Mouse (Mus musculus) myocyte (in vitro differentiated cells): ENCODE results near the gene Tnnt3. TPM values are rescaled to one million over a fixed set of nuclear protein-coding genes. Genes with fewer than 3 reads are reported as not detected.

Experiments
- H3K27me3 ChIP-seq: one replicate; pipeline ENCODE4 v1.6.1; 2011; ENCODE audit not compliant: control insufficient read depth, insufficient read depth, insufficient read length
- H3K36me3 ChIP-seq: one replicate; pipeline ENCODE4 v1.6.1; 2011; ENCODE audit not compliant: control insufficient read depth, insufficient read depth
- H3K4me2 ChIP-seq: one replicate; pipeline ENCODE4 v1.6.1; 2011; ENCODE audit warnings: low read depth, control low read depth
- H3K4me3 ChIP-seq: one replicate; pipeline ENCODE4 v1.5.1; 2011; ENCODE audit warnings: mild to moderate bottlenecking, control low read depth, moderate library complexity
- H3K79me2 ChIP-seq: one replicate; pipeline ENCODE4 v1.6.1; 2011; ENCODE audit not compliant: control insufficient read depth, insufficient read depth
- H3ac ChIP-seq: one replicate; pipeline ENCODE4 v1.6.1; 2011; ENCODE audit not compliant: control insufficient read depth, insufficient read length
- CEBPB ChIP-seq: IDR thresholded peaks from 2 replicates; pipeline ENCODE4 v1.6.1; 2011; ENCODE audit warnings: mild to moderate bottlenecking, moderate library complexity; ENCODE audit not compliant: poor library complexity, insufficient read depth, severe bottlenecking
- E2F4 ChIP-seq: IDR thresholded peaks from one replicate; pipeline ENCODE4 v1.6.1; 2011; ENCODE audit warnings: mild to moderate bottlenecking, control low read depth, moderate library complexity; ENCODE audit not compliant: insufficient read depth
- MAX ChIP-seq: IDR thresholded peaks from one replicate; pipeline ENCODE4 v1.6.1; 2011; ENCODE audit warnings: low read depth, mild to moderate bottlenecking, control low read depth
- MYOD1 ChIP-seq, 3 experiments: IDR thresholded peaks; one replicate each; pipeline ENCODE4 v1.6.1; 2011; ENCODE audit warnings: control low read depth in 2 of 3, low read depth in 2 of 3, mild to moderate bottlenecking in 2 of 3, moderate library complexity in 1 of 3; ENCODE audit not compliant: insufficient read length in 2 of 3, control insufficient read depth in 1 of 3
- MYOG ChIP-seq, 3 experiments: IDR thresholded peaks; one replicate each; pipeline ENCODE4 v1.6.1; 2011; ENCODE audit warnings: control low read depth in 2 of 3, low read depth in 2 of 3, mild to moderate bottlenecking in 2 of 3; ENCODE audit not compliant: insufficient read length in 2 of 3, control insufficient read depth in 1 of 3, insufficient read depth in 1 of 3
- POLR2A ChIP-seq: IDR thresholded peaks from one replicate; pipeline ENCODE4 v1.6.1; 2011; ENCODE audit warnings: low read depth, mild to moderate bottlenecking, control low read depth, moderate library complexity; ENCODE audit not compliant: insufficient read length
- POLR2AphosphoS2 ChIP-seq: IDR thresholded peaks from one replicate; pipeline ENCODE4 v1.6.1; 2011; ENCODE audit warnings: low read depth, control low read depth; ENCODE audit not compliant: insufficient read length
- REST ChIP-seq: IDR thresholded peaks from one replicate; pipeline ENCODE4 v1.6.1; 2011; ENCODE audit warnings: mild to moderate bottlenecking, control low read depth, moderate library complexity; ENCODE audit not compliant: insufficient read depth, insufficient read length
- SRF ChIP-seq: IDR thresholded peaks from one replicate; pipeline ENCODE4 v1.6.1; 2011; ENCODE audit warnings: low read depth; ENCODE audit not compliant: control insufficient read depth, insufficient read length
- TCF12 ChIP-seq: IDR thresholded peaks from one replicate; pipeline ENCODE4 v1.6.1; 2011; ENCODE audit warnings: mild to moderate bottlenecking, control low read depth; ENCODE audit not compliant: poor library complexity, insufficient read depth, severe bottlenecking
- TCF3 ChIP-seq: IDR thresholded peaks from one replicate; pipeline ENCODE4 v1.6.1; 2011; ENCODE audit warnings: low read depth, control low read depth; ENCODE audit not compliant: insufficient read length
- USF1 ChIP-seq: IDR thresholded peaks from one replicate; pipeline ENCODE4 v1.6.1; 2011; ENCODE audit warnings: low read depth, mild to moderate bottlenecking, control low read depth, moderate library complexity
- polyA plus RNA-seq: library from polyadenylated mRNA; unstranded; fragments of >200 nt; fragmentation: generic; extraction: Trizol; gene quantifications from one replicate; pipeline ENCODE4 v1.2.1, GENCODE M21; 2012; ENCODE audit warnings: missing spikeins

The Tnnt3 gene
- polyA plus RNA-seq, 1 experiment: 2,107 TPM

- H3ac ChIP-seq: peak overlapping the region; percentile 70
- peak; percentile 48 for TF ChIP-seq POLR2A
- peak in 1 of 3 experiments; percentile 36 for TF ChIP-seq MYOG (IDR thresholded peaks at IDR 0.05; ENCODE audit: control insufficient read depth in 1 of 3, insufficient read depth in 1 of 3, insufficient read length in 2 of 3, low read depth in 2 of 3)
- no peak for TF ChIP-seq REST
- peak; percentile 65 for TF ChIP-seq POLR2AphosphoS2
- no peak for TF ChIP-seq E2F4
- TF ChIP-seq SRF: no peak
- TF ChIP-seq TCF3: no peak
- TF ChIP-seq MAX: no peak
- peak in 1 of 3 experiments; percentile 24 for TF ChIP-seq MYOD1 (IDR thresholded peaks at IDR 0.05; ENCODE audit: control insufficient read depth in 1 of 3, insufficient read length in 2 of 3, low read depth in 2 of 3)
- H3K4me2 ChIP-seq: peak overlapping the region; percentile 94
- peaks cover 45% of the 10 kb centered on the region for H3K79me2 ChIP-seq
- H3K4me3 ChIP-seq: peak overlapping the region; percentile 86
- no peaks in the 10 kb centered on the region for H3K36me3 ChIP-seq
- no peaks in the 10 kb centered on the region for H3K27me3 ChIP-seq
These were observed 27.7 kb upstream of the Tnnt3 start for GRCm38 (mm10) chr7:142470808-142471413.

- Histone ChIP-seq H3K4me2 (peak overlapping the region; percentile 94), H3K27me3 (no peaks in the 10 kb centered on the region), H3K4me3 (peak overlapping the region; percentile 86), H3ac (peak overlapping the region; percentile 70), H3K79me2 (peaks cover 50% of the 10 kb centered on the region), H3K36me3 (no peaks in the 10 kb centered on the region)
- TF ChIP-seq TCF3 (no peak), MAX (no peak), TCF12 (no peak), POLR2AphosphoS2 (peak; percentile 75), MYOD1 (IDR thresholded peaks at IDR 0.05; ENCODE audit: control insufficient read depth in 1 of 3, insufficient read length in 2 of 3, low read depth in 2 of 3) (peak in 1 of 3 experiments; percentile 41), POLR2A (peak; percentile 77), REST (no peak), SRF (no peak)
These were observed 27.2 kb upstream of the Tnnt3 start for GRCm38 (mm10) chr7:142471414-142471861.

- Histone ChIP-seq H3K4me2 (peak overlapping the region; percentile 94), H3K27me3 (no peaks in the 10 kb centered on the region), H3ac (peak overlapping the region; percentile 70), H3K79me2 (peaks cover 56% of the 10 kb centered on the region), H3K36me3 (no peaks in the 10 kb centered on the region), H3K4me3 (peak overlapping the region; percentile 86)
- TF ChIP-seq POLR2A (peak; percentile 84), CEBPB (no peak), E2F4 (no peak), MYOD1 (IDR thresholded peaks at IDR 0.05; ENCODE audit: control insufficient read depth in 1 of 3, insufficient read length in 2 of 3, low read depth in 2 of 3) (peak in 2 of 3 experiments; percentile 35 to 73), SRF (no peak), REST (no peak), TCF3 (no peak), MAX (no peak), USF1 (no peak), TCF12 (no peak), POLR2AphosphoS2 (peak; percentile 85), MYOG (IDR thresholded peaks at IDR 0.05; ENCODE audit: control insufficient read depth in 1 of 3, insufficient read depth in 1 of 3, insufficient read length in 2 of 3, low read depth in 2 of 3) (peak in 1 of 3 experiments; percentile 77)
These were observed 26.6 kb upstream of the Tnnt3 start for GRCm38 (mm10) chr7:142471884-142472570.

DNA sequence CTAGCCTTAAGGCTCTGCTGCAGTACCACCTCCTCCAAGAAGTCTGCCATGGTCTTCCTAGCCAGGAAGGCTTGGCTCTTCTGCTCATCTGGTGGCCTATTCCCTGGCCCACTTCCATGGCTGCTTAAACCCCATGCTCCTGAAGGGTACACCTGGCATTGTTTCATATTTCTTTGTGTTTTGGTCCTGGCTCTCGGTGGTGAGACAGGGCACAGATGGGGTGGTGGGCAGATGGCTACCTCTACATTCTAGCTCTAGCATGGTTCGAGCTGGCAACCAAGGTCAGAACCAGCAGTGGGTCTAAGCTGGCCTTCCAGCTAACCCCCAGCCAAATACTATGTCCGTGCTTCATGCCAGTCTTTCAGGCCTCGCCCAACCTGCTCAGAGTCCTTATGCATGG, 25.7 kb upstream of the Tnnt3 start:
- peak overlapping the region; percentile 70 for H3ac ChIP-seq
- H3K4me3 ChIP-seq: peak overlapping the region; percentile 86
- no peaks in the 10 kb centered on the region for H3K36me3 ChIP-seq
- TF ChIP-seq TCF12: no peak
- TF ChIP-seq MYOG (IDR thresholded peaks at IDR 0.05; ENCODE audit: control insufficient read depth in 1 of 3, insufficient read depth in 1 of 3, insufficient read length in 2 of 3, low read depth in 2 of 3): no peak
- peak; percentile 16 for TF ChIP-seq POLR2AphosphoS2
- TF ChIP-seq MAX: no peak
- no peak for TF ChIP-seq MYOD1 (IDR thresholded peaks at IDR 0.05; ENCODE audit: control insufficient read depth in 1 of 3, insufficient read length in 2 of 3, low read depth in 2 of 3)
- H3K79me2 ChIP-seq: peaks cover 65% of the 10 kb centered on the region
- H3K4me2 ChIP-seq: peak overlapping the region; percentile 94
- H3K27me3 ChIP-seq: no peaks in the 10 kb centered on the region

DNA sequence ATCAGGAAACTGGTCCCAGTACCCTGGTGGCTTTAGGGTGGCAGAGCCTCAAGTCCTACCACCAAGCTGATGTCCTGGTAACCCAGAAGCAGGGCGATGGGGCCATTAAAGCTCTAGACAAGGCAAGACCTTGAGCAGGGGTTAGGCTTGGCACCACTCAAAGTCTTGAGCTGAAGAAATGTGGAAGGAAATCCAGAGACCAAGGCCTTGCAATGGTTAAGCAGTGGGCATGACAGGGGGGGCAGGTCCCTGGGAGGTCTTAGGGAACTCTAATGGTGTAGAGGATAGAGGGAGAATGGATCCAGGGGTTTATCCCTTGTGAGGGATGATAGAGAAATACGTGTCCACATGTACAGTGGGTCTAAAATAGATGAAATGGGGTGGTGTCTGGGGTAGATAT, 25.2 kb upstream of the Tnnt3 start:
- Histone ChIP-seq H3K79me2 (peaks cover 70% of the 10 kb centered on the region), H3K4me3 (peak overlapping the region; percentile 86), H3ac (peak overlapping the region; percentile 70), H3K4me2 (peak overlapping the region; percentile 94), H3K36me3 (no peaks in the 10 kb centered on the region), H3K27me3 (no peaks in the 10 kb centered on the region)
- TF ChIP-seq REST (no peak), POLR2AphosphoS2 (no peak)
